Mouse (Mus musculus) MEL (cell line): ENCODE measurements at regions not wholly inside any gene's neighbourhood (a gene's known extent, or its start where the extent isn't known, plus 50 kb on each side); places are given as distances from the start of the nearest gene placed in this dataset.

Experiments used
- DNase-seq: peaks from one replicate; pipeline ENCODE4 v3.0.0; 2011; ENCODE audit warnings: low read depth, low spot score
- H3K27ac ChIP-seq: 2 replicates; pipeline ENCODE4 v1.5.1; 2012; ENCODE audit warnings: low read depth, mild to moderate bottlenecking, control low read depth, low read length, moderate library complexity; ENCODE audit not compliant: control insufficient read depth
- H3K27me3 ChIP-seq, 2 experiments: fragments of 150-350 bp in 1 of 2; sonication (generic) in 1 of 2; 2 replicates each; pipeline ENCODE4 v1.6.1; 2012; ENCODE audit warnings: low read length in 2 of 2, mild to moderate bottlenecking in 2 of 2, improper control_type of control experiment in 1 of 2, moderate library complexity in 1 of 2; ENCODE audit not compliant: insufficient read depth in 2 of 2, control insufficient read depth in 1 of 2
- H3K36me3 ChIP-seq, 2 experiments: 2 replicates each; pipeline ENCODE4 v1.6.1; 2012 to 2014; ENCODE audit warnings: low read length in 2 of 2, improper control_type of control experiment in 1 of 2, inconsistent platforms in 1 of 2, mild to moderate bottlenecking in 1 of 2; ENCODE audit not compliant: insufficient read depth in 2 of 2, control insufficient read depth in 1 of 2
- H3K4me1 ChIP-seq, 2 experiments: fragments of 150-350 bp in 1 of 2; sonication (generic) in 1 of 2; 2 replicates each; pipeline ENCODE4 v1.6.1; 2012; ENCODE audit warnings: low read length in 2 of 2, improper control_type of control experiment in 1 of 2, mild to moderate bottlenecking in 1 of 2; ENCODE audit not compliant: insufficient read depth in 2 of 2, control insufficient read depth in 1 of 2
- H3K4me3 ChIP-seq, 2 experiments: fragments of 150-350 bp in 1 of 2; sonication (generic) in 1 of 2; 2 replicates each; pipeline ENCODE4 v1.5.1; 2012; ENCODE audit warnings: low read depth in 2 of 2, low read length in 2 of 2, mild to moderate bottlenecking in 2 of 2, moderate library complexity in 2 of 2, control low read depth in 1 of 2, improper control_type of control experiment in 1 of 2; ENCODE audit not compliant: control insufficient read depth in 1 of 2, insufficient read depth in 1 of 2
- H3K79me2 ChIP-seq: 2 replicates; pipeline ENCODE4 v1.6.1; 2012; ENCODE audit warnings: mild to moderate bottlenecking, low read length, moderate library complexity; ENCODE audit not compliant: control insufficient read depth, poor library complexity, insufficient read depth
- H3K9ac ChIP-seq: 2 replicates; pipeline ENCODE4 v1.6.1; 2012; ENCODE audit warnings: low read depth, mild to moderate bottlenecking, control low read depth, low read length, moderate library complexity; ENCODE audit not compliant: control insufficient read depth, poor library complexity, severe bottlenecking
- H3K9me3 ChIP-seq: fragments of 150-350 bp; sonication (generic); replicated peaks from 2 replicates; pipeline ENCODE4 v1.6.1; 2012; ENCODE audit warnings: mild to moderate bottlenecking, low read length, improper control_type of control experiment, moderate library complexity; ENCODE audit not compliant: insufficient read depth
- E2F4 ChIP-seq: IDR thresholded peaks from 2 replicates; pipeline ENCODE4 v1.6.1; 2011; ENCODE audit warnings: low read depth, low read length, improper control_type of control experiment, borderline replicate concordance
- HCFC1 ChIP-seq: IDR thresholded peaks from 2 replicates; pipeline ENCODE4 v1.6.1; 2012; ENCODE audit warnings: low read depth, mild to moderate bottlenecking, inconsistent platforms, low read length, improper control_type of control experiment, moderate library complexity
- MAFK ChIP-seq: IDR thresholded peaks from 2 replicates; pipeline ENCODE4 v1.6.1; 2011; ENCODE audit warnings: low read depth, mild to moderate bottlenecking, low read length, improper control_type of control experiment, borderline replicate concordance
- MYB ChIP-seq: IDR thresholded peaks from 2 replicates; pipeline ENCODE4 v1.6.1; 2011; ENCODE audit warnings: mild to moderate bottlenecking, low read depth, low read length, improper control_type of control experiment
- NRF1 ChIP-seq: IDR thresholded peaks from 2 replicates; pipeline ENCODE4 v1.6.1; 2014; ENCODE audit warnings: low read depth, mild to moderate bottlenecking, inconsistent platforms, low read length, improper control_type of control experiment, moderate library complexity; ENCODE audit not compliant: poor library complexity, insufficient read depth, severe bottlenecking
- RAD21 ChIP-seq: IDR thresholded peaks from 2 replicates; pipeline ENCODE4 v1.6.1; 2011; ENCODE audit warnings: mild to moderate bottlenecking, low read depth, low read length, improper control_type of control experiment
- SIN3A ChIP-seq: IDR thresholded peaks from 2 replicates; pipeline ENCODE4 v1.6.1; 2012; ENCODE audit warnings: low read length, improper control_type of control experiment, inconsistent platforms
- SMC3 ChIP-seq: IDR thresholded peaks from 2 replicates; pipeline ENCODE4 v1.6.1; 2011; ENCODE audit warnings: low read depth, low read length, improper control_type of control experiment
- TBP ChIP-seq: IDR thresholded peaks from 2 replicates; pipeline ENCODE4 v1.8.0; 2011; ENCODE audit warnings: low read depth, low read length, improper control_type of control experiment
- UBTF ChIP-seq: IDR thresholded peaks from 2 replicates; pipeline ENCODE4 v1.6.1; 2012; ENCODE audit warnings: low read depth, mild to moderate bottlenecking, inconsistent platforms, low read length, improper control_type of control experiment, moderate library complexity, borderline replicate concordance; ENCODE audit not compliant: insufficient read depth
- USF1 ChIP-seq: IDR thresholded peaks from 2 replicates; pipeline ENCODE4 v1.6.1; 2014; ENCODE audit warnings: low read depth, mild to moderate bottlenecking, inconsistent platforms, low read length, improper control_type of control experiment, moderate library complexity
- USF2 ChIP-seq, 2 experiments: IDR thresholded peaks; 2 replicates each; pipeline ENCODE4 v1.6.1; 2011 to 2012; ENCODE audit warnings: improper control_type of control experiment in 2 of 2, low read length in 2 of 2, borderline replicate concordance in 1 of 2, inconsistent platforms in 1 of 2, low read depth in 1 of 2, mild to moderate bottlenecking in 1 of 2; ENCODE audit not compliant: insufficient read depth in 1 of 2
- ZKSCAN1 ChIP-seq: IDR thresholded peaks from 2 replicates; pipeline ENCODE4 v1.6.1; 2012; ENCODE audit warnings: low read depth, mild to moderate bottlenecking, inconsistent platforms, low read length, improper control_type of control experiment, moderate library complexity
- ZMIZ1 ChIP-seq: IDR thresholded peaks from 2 replicates; pipeline ENCODE4 v1.6.1; 2012; ENCODE audit warnings: low read depth, mild to moderate bottlenecking, inconsistent platforms, low read length, improper control_type of control experiment, moderate library complexity

DNA sequence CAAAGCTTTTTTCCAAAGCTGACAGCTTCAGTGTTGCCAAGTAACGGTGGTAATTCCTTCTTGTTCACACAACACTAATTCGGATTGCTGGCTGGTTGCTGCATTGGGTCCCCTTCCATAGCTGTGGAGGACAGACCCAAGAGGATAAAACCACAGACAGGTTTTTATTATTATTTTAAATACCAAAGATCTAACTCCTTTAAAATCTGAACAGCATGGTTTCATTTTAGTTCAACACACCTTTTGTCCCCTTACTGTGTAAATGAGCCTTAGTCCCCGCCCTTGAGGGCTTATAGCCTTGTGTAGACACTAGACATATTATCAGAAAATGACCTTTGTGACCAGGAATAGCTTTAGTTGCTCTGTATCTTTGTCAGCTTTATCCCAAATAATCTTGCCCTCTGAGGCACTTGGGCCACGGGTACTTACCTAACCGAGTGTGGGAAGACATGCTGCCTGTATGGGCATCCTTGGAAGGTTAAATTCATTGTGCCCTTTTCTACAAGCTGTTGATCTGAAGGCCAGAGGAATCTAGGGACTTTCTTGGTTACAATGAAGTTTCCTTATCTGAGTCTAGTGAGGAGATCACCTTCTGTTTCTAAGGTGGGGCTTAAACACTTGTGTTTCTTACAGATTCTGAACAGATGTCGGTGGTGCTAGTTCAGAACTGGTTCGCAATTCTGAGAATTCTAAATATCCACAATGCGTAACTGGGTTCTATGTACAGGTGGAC, 99.6 kb downstream of the Rnd3 start:
- Histone ChIP-seq H3K4me1 (no peaks in the 10 kb centered on the region), H3K4me3 (no peak overlapping the region), H3K36me3 (no peaks in the 10 kb centered on the region), H3K9me3 (no peaks in the 10 kb centered on the region), H3K9ac (no peak overlapping the region), H3K79me2 (no peaks in the 10 kb centered on the region), H3K27me3 (no peaks in the 10 kb centered on the region), H3K27ac (no peak overlapping the region)
- no peak for TF ChIP-seq SIN3A
- no peak for DNase-seq

DNA sequence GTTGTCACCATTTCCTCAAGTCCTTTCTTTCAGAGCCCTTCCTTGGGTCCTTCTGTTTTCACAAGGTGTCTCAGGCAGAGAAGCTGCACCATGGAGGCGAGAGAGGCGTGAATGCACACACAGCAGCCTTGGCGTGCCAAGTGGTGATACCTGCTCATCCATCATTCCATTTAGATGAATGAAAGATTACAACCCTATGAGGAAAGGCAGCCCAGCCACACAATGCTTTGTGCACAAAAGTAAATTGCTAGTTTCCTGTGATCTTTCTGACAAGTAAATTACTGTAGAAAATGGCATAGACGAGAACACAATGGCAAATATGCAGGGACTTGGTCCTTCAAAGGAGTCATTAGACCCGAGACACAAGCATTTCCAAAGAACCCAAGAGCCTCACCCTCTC, 101.4 kb downstream of the Rnd3 start:
- no peaks in the 10 kb centered on the region for H3K27me3 ChIP-seq
- no peak for TF ChIP-seq SMC3
- TF ChIP-seq HCFC1: no peak
- TF ChIP-seq TBP: no peak
- no peak for TF ChIP-seq ZMIZ1
- no peak for TF ChIP-seq UBTF
- no peak for TF ChIP-seq E2F4
- TF ChIP-seq SIN3A: no peak
- no peak for TF ChIP-seq NRF1
- TF ChIP-seq, all 39 proteins: peak for 0
- no peak for DNase-seq
- no peaks in the 10 kb centered on the region for H3K79me2 ChIP-seq
- no peak overlapping the region for H3K9ac ChIP-seq
- no peak overlapping the region for H3K27ac ChIP-seq
- H3K9me3 ChIP-seq: no peaks in the 10 kb centered on the region
- H3K4me1 ChIP-seq: no peaks in the 10 kb centered on the region
- H3K36me3 ChIP-seq: no peaks in the 10 kb centered on the region
- H3K4me3 ChIP-seq: no peak overlapping the region

DNA sequence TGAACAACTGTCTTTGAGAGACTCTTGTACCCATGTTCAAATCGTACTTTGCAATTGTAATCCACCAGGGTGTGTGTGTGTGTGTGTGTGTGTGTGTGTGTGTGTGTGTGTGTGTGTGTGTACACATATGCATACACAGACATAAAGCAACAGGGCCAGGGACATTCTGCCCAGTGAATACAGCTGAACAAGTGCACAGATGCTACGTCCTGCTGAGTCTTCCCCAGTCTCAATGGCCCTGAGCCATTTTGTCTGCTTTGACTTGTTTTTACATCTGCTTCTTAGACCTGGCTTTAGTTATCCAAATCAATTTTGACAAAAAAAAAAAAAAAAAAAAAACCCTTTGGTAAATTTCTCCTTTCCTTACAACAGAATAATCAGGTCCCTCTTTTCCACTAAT, 103.3 kb downstream of the Rnd3 start:
- Histone ChIP-seq H3K4me3 (no peak overlapping the region), H3K27me3 (no peaks in the 10 kb centered on the region), H3K9ac (no peak overlapping the region), H3K4me1 (no peaks in the 10 kb centered on the region), H3K27ac (no peak overlapping the region), H3K36me3 (no peaks in the 10 kb centered on the region), H3K9me3 (no peaks in the 10 kb centered on the region), H3K79me2 (no peaks in the 10 kb centered on the region)
- TF ChIP-seq USF1: no peak
- no peak for TF ChIP-seq ZKSCAN1
- TF ChIP-seq NRF1: no peak
- TF ChIP-seq MAFK: no peak
- no peak for TF ChIP-seq USF2 (IDR thresholded peaks at IDR 0.05; ENCODE audit: borderline replicate concordance in 1 of 2, insufficient read depth in 1 of 2, low read depth in 1 of 2, low read length in 2 of 2)
- TF ChIP-seq SMC3: no peak
- no peak for TF ChIP-seq MYB
- no peak for TF ChIP-seq ZMIZ1
- no peak for TF ChIP-seq UBTF
- TF ChIP-seq RAD21: no peak
- DNase-seq: no peak
